Mouse (Mus musculus) neural tube, embryonic 13.5 days (tissue): Measurements from ENCODE around the gene Hoxd10. TPM values are rescaled to one million over a fixed set of nuclear protein-coding genes. Genes with fewer than 3 reads are reported as not detected.

Experiments used
- ATAC-seq: fragments of 200-750 bp; cut with Nextera tagmentation; 2 replicates; pipeline ENCODE4 v1.8.0; 2017; ENCODE audit warnings: low read depth, mild to moderate bottlenecking, moderate TSS enrichment, moderate library complexity
- H3K27ac ChIP-seq: fragments of 300-500 bp; sonication (generic); replicated peaks from 2 replicates; pipeline ENCODE4 v1.5.1; 2015; ENCODE audit warnings: moderate library complexity, mild to moderate bottlenecking, inconsistent platforms
- H3K27me3 ChIP-seq: fragments of 300-500 bp; sonication (generic); 2 replicates; pipeline ENCODE4 v1.6.1; 2015; ENCODE audit warnings: mild to moderate bottlenecking, inconsistent platforms
- H3K36me3 ChIP-seq: fragments of 300-500 bp; sonication (generic); 2 replicates; pipeline ENCODE4 v1.6.1; 2015; ENCODE audit warnings: mild to moderate bottlenecking, inconsistent platforms
- H3K4me1 ChIP-seq: fragments of 300-500 bp; sonication (generic); replicated peaks from 2 replicates; pipeline ENCODE4 v1.6.1; 2015; ENCODE audit warnings: inconsistent platforms
- H3K4me2 ChIP-seq: fragments of 300-500 bp; sonication (generic); 2 replicates; pipeline ENCODE4 v1.6.1; 2015; ENCODE audit warnings: inconsistent platforms, mild to moderate bottlenecking, moderate library complexity
- H3K4me3 ChIP-seq: fragments of 300-500 bp; sonication (generic); 2 replicates; pipeline ENCODE4 v1.5.1; 2015; ENCODE audit warnings: mild to moderate bottlenecking, inconsistent platforms
- H3K9ac ChIP-seq: fragments of 300-500 bp; sonication (generic); 2 replicates; pipeline ENCODE4 v1.6.1; 2015; ENCODE audit warnings: moderate library complexity, mild to moderate bottlenecking, inconsistent platforms
- H3K9me3 ChIP-seq: fragments of 300-500 bp; sonication (generic); 2 replicates; pipeline ENCODE4 v1.6.1; 2016; ENCODE audit warnings: inconsistent platforms
- WGBS: fragments of 180-500 bp; shearing (Covaris S2); methylation state at CpG from one replicate; pipeline ENCODE4 v1.1.7; 2015; 5-methylcytosine and 5-hydroxymethylcytosine counted together
- polyA plus RNA-seq: library from polyadenylated mRNA; unstranded; fragments of >200 nt; fragmentation: Nextera tagmentation; extraction: Ambion mirVana; gene quantifications from 2 replicates; pipeline ENCODE4 v1.2.1, GENCODE M21; 2015

The Hoxd10 gene
- polyA plus RNA-seq, 1 experiment from 2014 or later: 132 TPM

DNA sequence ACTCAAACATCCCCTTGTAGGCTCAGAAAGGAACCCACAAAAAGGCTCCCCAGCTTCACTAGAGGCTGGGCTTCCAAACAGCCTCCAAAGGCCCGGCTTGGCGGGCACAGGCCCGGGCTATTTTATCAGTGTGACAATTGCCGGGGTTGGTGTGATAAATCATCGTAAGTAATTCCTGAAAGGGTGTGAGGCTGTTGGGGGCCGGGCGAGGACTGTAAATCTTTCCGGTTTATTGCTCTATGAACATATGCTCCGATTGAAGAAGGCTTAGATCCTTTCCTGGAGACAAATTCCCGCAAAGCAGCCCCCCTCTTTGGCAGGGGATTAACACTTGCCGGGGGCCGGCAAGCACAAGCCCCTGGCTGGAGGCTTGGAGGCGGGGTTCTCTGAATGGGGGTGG is 42.7 kb downstream of the Hoxd10 start:
- Histone ChIP-seq H3K4me2 (peak overlapping the region; percentile 68), H3K36me3 (peaks cover 24% of the 10 kb centered on the region), H3K9me3 (no peaks in the 10 kb centered on the region), H3K4me3 (peak overlapping the region; percentile 38), H3K27ac (peak overlapping the region; percentile 99), H3K27me3 (no peaks in the 10 kb centered on the region), H3K4me1 (peaks cover 98% of the 10 kb centered on the region), H3K9ac (peak overlapping the region; percentile 86)
- peak; percentile 73 for ATAC-seq
- WGBS: 2% methylated on average over 13 of the region's 13 CpGs

DNA sequence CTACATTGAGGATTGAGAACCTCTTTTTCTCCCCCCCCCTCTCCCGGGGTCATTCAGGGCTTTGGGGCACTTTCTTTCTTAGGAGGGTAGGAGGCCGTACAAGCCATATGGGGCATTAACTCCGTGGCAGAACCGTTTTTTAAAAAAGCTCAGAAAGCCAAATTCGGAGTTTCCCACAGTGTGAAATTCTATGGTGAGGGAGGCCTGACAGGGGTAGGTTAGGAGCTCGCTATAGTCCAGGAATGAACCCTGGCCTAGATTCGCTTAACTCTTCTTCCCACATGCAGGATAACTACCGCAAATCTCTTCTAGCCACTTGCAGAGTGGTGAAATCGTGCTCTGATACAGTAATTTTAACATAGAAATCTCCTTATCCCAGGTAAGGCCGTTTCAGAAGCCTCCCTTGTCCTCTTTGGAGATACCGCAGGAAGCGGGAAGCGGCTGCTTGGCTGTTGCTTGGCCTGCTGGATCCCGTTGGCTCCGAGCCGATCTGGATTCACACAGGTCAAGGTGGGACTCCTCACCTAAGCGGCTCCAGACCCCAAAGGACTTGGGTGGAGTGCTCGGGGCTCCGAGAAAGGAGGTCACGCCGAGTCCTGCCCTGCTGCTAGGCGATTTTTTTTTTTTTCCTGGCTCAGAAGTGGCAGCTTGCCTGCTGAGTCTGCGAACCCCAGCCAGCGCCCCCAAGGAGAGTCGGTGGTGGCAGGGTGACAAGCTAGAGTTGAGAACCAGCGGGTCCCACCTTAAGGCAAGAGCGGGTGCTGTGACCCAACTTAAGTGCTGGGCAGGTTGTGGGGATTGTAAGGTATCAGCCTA is 43.5 kb downstream of the Hoxd10 start:
- H3K4me2 ChIP-seq: peak overlapping the region; percentile 68
- ATAC-seq: no peak
- H3K27me3 ChIP-seq: no peaks in the 10 kb centered on the region
- H3K27ac ChIP-seq: peak overlapping the region; percentile 99
- peaks cover 20% of the 10 kb centered on the region for H3K36me3 ChIP-seq
- H3K4me1 ChIP-seq: peaks cover 100% of the 10 kb centered on the region
- peak overlapping the region; percentile 38 for H3K4me3 ChIP-seq
- no peaks in the 10 kb centered on the region for H3K9me3 ChIP-seq
- H3K9ac ChIP-seq: peak overlapping the region; percentile 86
- WGBS: 4% methylated on average over 27 of the region's 27 CpGs

DNA sequence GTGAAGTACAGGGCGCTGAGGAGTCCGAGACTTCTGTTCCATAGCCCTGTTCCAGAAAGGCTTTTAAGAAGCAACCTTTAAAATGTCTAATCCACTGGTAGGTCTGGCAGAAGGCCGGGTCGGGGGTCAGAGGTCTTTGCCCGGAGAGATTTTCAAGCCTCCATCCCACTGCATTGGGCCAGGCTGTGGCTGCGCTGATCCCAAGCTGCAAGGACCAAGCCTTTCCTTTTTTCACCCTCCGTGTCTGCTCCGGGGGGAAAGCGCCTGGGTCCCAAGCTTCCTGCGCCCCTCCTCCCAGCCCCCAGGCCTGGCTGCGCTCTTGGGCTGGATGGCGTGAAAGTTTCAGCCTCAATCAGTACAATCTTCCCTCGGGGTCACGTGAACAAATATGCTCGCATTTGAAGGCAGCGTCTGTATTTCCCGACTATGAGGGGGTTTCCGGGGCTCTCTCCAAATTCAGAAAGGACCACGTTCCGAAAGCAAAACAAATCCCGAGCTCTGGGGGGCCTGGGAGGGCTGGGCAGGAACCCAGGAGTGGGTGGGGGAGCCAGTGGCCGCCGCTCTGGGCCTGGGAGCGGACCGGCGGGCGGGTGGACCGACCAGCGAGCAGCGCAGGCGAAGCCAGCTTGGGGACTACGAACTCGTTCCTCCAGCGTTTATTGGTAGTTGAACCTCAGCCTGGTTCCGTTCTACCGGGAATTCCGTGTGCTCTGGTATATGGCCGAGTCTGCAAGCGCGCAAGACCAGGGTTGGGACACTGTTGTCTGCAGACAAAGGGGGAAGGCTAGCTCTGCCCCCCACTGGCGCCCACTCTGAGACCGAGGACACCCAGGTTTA is 44.3 kb downstream of the Hoxd10 start:
- H3K9ac ChIP-seq: peak overlapping the region; percentile 86
- H3K27me3 ChIP-seq: no peaks in the 10 kb centered on the region
- H3K9me3 ChIP-seq: no peaks in the 10 kb centered on the region
- peak overlapping the region; percentile 38 for H3K4me3 ChIP-seq
- H3K36me3 ChIP-seq: peaks cover 11% of the 10 kb centered on the region
- peaks cover 100% of the 10 kb centered on the region for H3K4me1 ChIP-seq
- peak overlapping the region; percentile 68 for H3K4me2 ChIP-seq
- ATAC-seq: no peak
- peak overlapping the region; percentile 99 for H3K27ac ChIP-seq
- WGBS: under 1% methylated on average over 42 of the region's 42 CpGs

GRCm38 (mm10) chr2:74736688-74737577 is 45.2 kb downstream of the Hoxd10 start:
- H3K27ac ChIP-seq: peak overlapping the region; percentile 99
- H3K27me3 ChIP-seq: no peaks in the 10 kb centered on the region
- H3K4me3 ChIP-seq: peak overlapping the region; percentile 38
- no peaks in the 10 kb centered on the region for H3K9me3 ChIP-seq
- peak overlapping the region; percentile 68 for H3K4me2 ChIP-seq
- H3K9ac ChIP-seq: peak overlapping the region; percentile 86
- peaks cover 99% of the 10 kb centered on the region for H3K4me1 ChIP-seq
- H3K36me3 ChIP-seq: peaks cover 7% of the 10 kb centered on the region
- WGBS: 4% methylated on average over 15 of the region's 15 CpGs
- ATAC-seq: no peak

DNA sequence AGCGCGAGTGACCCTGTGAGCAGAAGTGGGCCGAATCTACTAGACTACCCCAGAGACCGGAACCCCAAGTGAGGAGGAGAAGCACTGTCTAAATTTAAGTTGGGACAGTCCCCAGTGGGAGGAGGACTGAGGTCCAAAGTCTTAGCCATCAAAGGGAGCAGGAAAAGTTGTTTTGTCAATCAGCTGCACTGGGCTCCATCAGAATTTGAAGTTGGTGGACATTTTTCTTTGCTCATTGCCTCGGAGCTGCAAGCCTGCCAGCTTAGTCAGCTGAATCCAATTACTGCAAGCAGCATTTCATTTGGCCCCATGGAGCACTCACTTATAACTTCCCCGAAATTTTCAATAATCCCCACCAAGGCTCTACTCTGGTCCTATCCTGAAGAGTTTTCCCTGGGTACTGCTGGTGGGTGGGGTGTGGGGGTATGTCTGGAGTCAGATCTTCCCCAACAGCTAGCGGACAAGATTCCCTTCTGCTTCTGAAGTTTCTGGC is 45.9 kb downstream of the Hoxd10 start:
- peak overlapping the region; percentile 38 for H3K4me3 ChIP-seq
- H3K4me2 ChIP-seq: peak overlapping the region; percentile 68

GRCm38 (mm10) chr2:74738623-74739475 is 47.1 kb downstream of the Hoxd10 start:
- H3K4me1 ChIP-seq: peaks cover 90% of the 10 kb centered on the region
- H3K27ac ChIP-seq: peak overlapping the region; percentile 99
- H3K9me3 ChIP-seq: no peaks in the 10 kb centered on the region
- peaks cover 11% of the 10 kb centered on the region for H3K36me3 ChIP-seq
- peak overlapping the region; percentile 38 for H3K4me3 ChIP-seq
- 2% methylated on average over 20 of the region's 20 CpGs for WGBS
- H3K9ac ChIP-seq: peak overlapping the region; percentile 86
- ATAC-seq: no peak
- H3K27me3 ChIP-seq: no peaks in the 10 kb centered on the region
- peak overlapping the region; percentile 68 for H3K4me2 ChIP-seq

More for the DNA sequence above, 45.9 kb downstream of the Hoxd10 start:
- ATAC-seq: no peak
- Histone ChIP-seq H3K27ac (peak overlapping the region; percentile 99), H3K36me3 (peaks cover 7% of the 10 kb centered on the region), H3K4me1 (peaks cover 93% of the 10 kb centered on the region), H3K9me3 (no peaks in the 10 kb centered on the region), H3K27me3 (no peaks in the 10 kb centered on the region), H3K9ac (peak overlapping the region; percentile 86)
- 13% methylated on average over 7 of the region's 7 CpGs for WGBS

DNA sequence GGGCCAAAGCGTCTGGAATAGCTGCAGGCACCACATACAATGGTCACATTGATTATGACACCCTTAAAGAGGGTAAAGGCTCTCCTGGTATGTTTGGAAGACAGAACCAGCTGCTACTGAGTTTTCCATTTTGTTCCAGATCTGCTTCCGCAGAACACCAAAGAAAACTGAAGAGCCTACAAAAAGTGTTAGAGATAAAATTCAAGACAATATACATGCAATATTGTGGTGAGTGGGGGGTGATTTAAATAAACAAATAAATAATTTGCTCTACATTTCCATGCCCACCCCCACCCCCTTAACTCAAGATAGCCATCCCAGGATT is 47.7 kb downstream of the Hoxd10 start:
- peaks cover 90% of the 10 kb centered on the region for H3K4me1 ChIP-seq
- H3K27me3 ChIP-seq: no peaks in the 10 kb centered on the region
- peak overlapping the region; percentile 99 for H3K27ac ChIP-seq
- H3K36me3 ChIP-seq: peaks cover 17% of the 10 kb centered on the region
- 7% methylated on average over 2 of the region's 2 CpGs for WGBS
- peak overlapping the region; percentile 68 for H3K4me2 ChIP-seq
- H3K4me3 ChIP-seq: peak overlapping the region; percentile 38
- peak overlapping the region; percentile 86 for H3K9ac ChIP-seq
- ATAC-seq: no peak
- no peaks in the 10 kb centered on the region for H3K9me3 ChIP-seq

DNA sequence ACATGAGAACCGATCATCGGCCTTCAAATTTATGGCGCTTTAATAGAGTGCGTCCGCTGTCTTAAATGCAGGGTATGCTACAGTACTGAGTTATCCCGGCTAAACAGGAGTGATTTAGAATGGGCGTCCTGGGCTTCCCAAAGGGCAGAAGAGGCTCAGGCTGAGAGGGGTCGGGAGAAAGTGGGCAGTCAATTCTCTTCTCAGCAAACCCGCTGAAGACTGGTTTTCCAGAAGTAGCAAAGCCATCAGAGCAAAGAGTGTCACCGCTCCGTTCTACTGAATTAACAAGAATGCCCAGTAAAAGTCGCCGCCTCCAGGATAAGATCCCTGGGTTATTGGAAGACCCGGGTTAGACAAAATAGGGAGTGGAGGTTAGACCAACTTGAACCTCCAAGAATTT is 48.1 kb downstream of the Hoxd10 start:
- H3K36me3 ChIP-seq: peaks cover 21% of the 10 kb centered on the region
- no peaks in the 10 kb centered on the region for H3K9me3 ChIP-seq
- peak overlapping the region; percentile 86 for H3K9ac ChIP-seq
- H3K4me2 ChIP-seq: peak overlapping the region; percentile 68
- under 1% methylated on average over 14 of the region's 14 CpGs for WGBS
- no peak for ATAC-seq
- peak overlapping the region; percentile 99 for H3K27ac ChIP-seq
- H3K4me3 ChIP-seq: peak overlapping the region; percentile 38
- peaks cover 90% of the 10 kb centered on the region for H3K4me1 ChIP-seq
- no peaks in the 10 kb centered on the region for H3K27me3 ChIP-seq

GRCm38 (mm10) chr2:74740311-74741091 is 48.8 kb downstream of the Hoxd10 start:
- Histone ChIP-seq H3K9me3 (no peaks in the 10 kb centered on the region), H3K4me1 (peaks cover 90% of the 10 kb centered on the region), H3K9ac (peak overlapping the region; percentile 86), H3K4me3 (peak overlapping the region; percentile 38), H3K36me3 (peaks cover 19% of the 10 kb centered on the region), H3K27me3 (no peaks in the 10 kb centered on the region), H3K27ac (peak overlapping the region; percentile 99), H3K4me2 (peak overlapping the region; percentile 68)
- under 1% methylated on average over 43 of the region's 43 CpGs for WGBS
- ATAC-seq: peak; percentile 38

GRCm38 (mm10) chr2:74741252-74741978 is 49.7 kb downstream of the Hoxd10 start:
- no peak for ATAC-seq
- WGBS: 18% methylated on average over 2 of the region's 3 CpGs
- Histone ChIP-seq H3K4me2 (peak overlapping the region; percentile 18; the same call in 1 of the 2 replicates), H3K4me1 (peaks cover 90% of the 10 kb centered on the region), H3K27me3 (no peaks in the 10 kb centered on the region), H3K27ac (peak overlapping the region; percentile 99), H3K9me3 (no peaks in the 10 kb centered on the region), H3K9ac (peak overlapping the region; percentile 86), H3K36me3 (peaks cover 18% of the 10 kb centered on the region), H3K4me3 (no peak overlapping the region)
